Mouse (Mus musculus): ENCODE data around the gene Slc41a3. TPM values are rescaled to one million over a fixed set of nuclear protein-coding genes. Genes with fewer than 3 reads are reported as not detected.
A peak's percentile ranks its signal among the peaks of the same experiment; 100 is the strongest.

Gene Slc41a3
- 32.2 and 34.8 TPM in 2 replicates for polyA plus RNA-seq (2015; fragmentation: Nextera tagmentation; extraction: Ambion mirVana)

GRCm38 (mm10) chr6:90604533-90605297, at the start of gene Slc41a3:
TSS of gene Slc41a3 (plus strand) at chr6:90604725.
- WGBS (ENCODE audit: insufficient replicate concordance): 2% methylated on average over 49 of the region's 49 CpGs
- Histone ChIP-seq H3K27ac (peak within 1 kb of the TSS; percentile 78), H3K4me1 (replicated peaks) (peaks cover 83% of the 10 kb centered on the region), H3K9me3 (replicated peaks) (no peaks in the 10 kb centered on the region), H3K27me3 (no peaks in the 10 kb centered on the region), H3K9ac (peak within 1 kb of the TSS; percentile 74), H3K36me3 (no peaks in the 10 kb centered on the region), H3K4me3 (replicated peaks) (peak within 1 kb of the TSS; percentile 68), H3K4me2 (peak within 1 kb of the TSS; percentile 75)
- ATAC-seq (ENCODE audit: low read depth): peak; percentile 86
- peak; percentile 90 for DNase-seq

- Histone ChIP-seq H3K27ac (no peak overlapping the region), H3K27me3 (no peaks in the 10 kb centered on the region), H3K9ac (no peak overlapping the region), H3K36me3 (no peaks in the 10 kb centered on the region), H3K9me3 (replicated peaks) (no peaks in the 10 kb centered on the region), H3K4me2 (no peak overlapping the region), H3K4me3 (replicated peaks) (no peak overlapping the region), H3K4me1 (replicated peaks) (no peaks in the 10 kb centered on the region; the same call in 1 of the 2 replicates)
- ATAC-seq (ENCODE audit: low read depth) (no peak), DNase-seq (no peak)
- 39% methylated on average over 2 of the region's 2 CpGs for WGBS (ENCODE audit: insufficient replicate concordance)
These were observed 47.9 kb upstream of the Slc41a3 start for GRCm38 (mm10) chr6:90556534-90557058.

GRCm38 (mm10) chr6:90557077-90557476, 47.4 kb upstream of the Slc41a3 start:
- H3K4me2 ChIP-seq: no peak overlapping the region
- H3K27ac ChIP-seq: no peak overlapping the region
- no peaks in the 10 kb centered on the region; the same call in 1 of the 2 replicates for H3K4me1 ChIP-seq (replicated peaks)
- H3K4me3 ChIP-seq (replicated peaks): no peak overlapping the region
- H3K9me3 ChIP-seq (replicated peaks): no peaks in the 10 kb centered on the region
- H3K27me3 ChIP-seq: no peaks in the 10 kb centered on the region
- DNase-seq (no peak), ATAC-seq (ENCODE audit: low read depth) (no peak)
- 79% methylated on average over 7 of the region's 7 CpGs for WGBS (ENCODE audit: insufficient replicate concordance)
- H3K36me3 ChIP-seq: no peaks in the 10 kb centered on the region
- no peak overlapping the region for H3K9ac ChIP-seq

GRCm38 (mm10) chr6:90557829-90558693, 46.5 kb upstream of the Slc41a3 start:
- ATAC-seq (ENCODE audit: low read depth) (peak; percentile 45; the same call in 1 of the 2 replicates), DNase-seq (no peak)
- WGBS (ENCODE audit: insufficient replicate concordance): 54% methylated on average over 6 of the region's 6 CpGs
- Histone ChIP-seq H3K9me3 (replicated peaks) (no peaks in the 10 kb centered on the region), H3K4me1 (replicated peaks) (no peaks in the 10 kb centered on the region; the same call in 1 of the 2 replicates), H3K27ac (no peak overlapping the region), H3K4me3 (replicated peaks) (no peak overlapping the region), H3K9ac (no peak overlapping the region), H3K36me3 (no peaks in the 10 kb centered on the region), H3K4me2 (no peak overlapping the region), H3K27me3 (no peaks in the 10 kb centered on the region)

- no peaks in the 10 kb centered on the region for H3K36me3 ChIP-seq
- no peak overlapping the region for H3K27ac ChIP-seq
- WGBS (ENCODE audit: insufficient replicate concordance): 13% methylated on average over 3 of the region's 3 CpGs
- no peak for ATAC-seq (ENCODE audit: low read depth)
- no peak overlapping the region for H3K4me2 ChIP-seq
- no peaks in the 10 kb centered on the region; the same call in 1 of the 2 replicates for H3K4me1 ChIP-seq (replicated peaks)
- no peaks in the 10 kb centered on the region for H3K27me3 ChIP-seq
- H3K4me3 ChIP-seq (replicated peaks): no peak overlapping the region
- H3K9ac ChIP-seq: no peak overlapping the region
- H3K9me3 ChIP-seq (replicated peaks): no peaks in the 10 kb centered on the region
- DNase-seq: no peak
These were observed 44.0 kb upstream of the Slc41a3 start for GRCm38 (mm10) chr6:90560390-90561058.

GRCm38 (mm10) chr6:90561234-90561781, 43.2 kb upstream of the Slc41a3 start:
- no peak for ATAC-seq (ENCODE audit: low read depth)
- DNase-seq: no peak
- H3K36me3 ChIP-seq: no peaks in the 10 kb centered on the region
- no peak overlapping the region for H3K27ac ChIP-seq
- no peak overlapping the region for H3K4me3 ChIP-seq (replicated peaks)
- WGBS (ENCODE audit: insufficient replicate concordance): 33% methylated on average over 2 of the region's 2 CpGs
- H3K4me2 ChIP-seq: no peak overlapping the region
- H3K4me1 ChIP-seq (replicated peaks): no peaks in the 10 kb centered on the region; the same call in 1 of the 2 replicates
- H3K9me3 ChIP-seq (replicated peaks): no peaks in the 10 kb centered on the region
- H3K9ac ChIP-seq: no peak overlapping the region
- H3K27me3 ChIP-seq: no peaks in the 10 kb centered on the region

- H3K27ac ChIP-seq: no peak overlapping the region
- H3K36me3 ChIP-seq: no peaks in the 10 kb centered on the region
- ATAC-seq (ENCODE audit: low read depth): no peak
These were observed 40.3 kb upstream of the Slc41a3 start for GRCm38 (mm10) chr6:90564240-90564639.

GRCm38 (mm10) chr6:90565357-90566215, 38.9 kb upstream of the Slc41a3 start:
- DNase-seq: no peak
- 60% methylated on average over 13 of the region's 13 CpGs for whole genome bisulfite sequencing (ENCODE audit: insufficient replicate concordance)

More at GRCm38 (mm10) chr6:90564240-90564639, 40.3 kb upstream of the Slc41a3 start:
- H3K9ac ChIP-seq: no peak overlapping the region
- H3K27me3 ChIP-seq: 0 out of 2 replicates have a peak, but pooled peaks cover 1% of the 10 kb centered on the region
- H3K9me3 ChIP-seq (replicated peaks): no peaks in the 10 kb centered on the region
- no peak for DNase-seq
- H3K4me3 ChIP-seq (replicated peaks): no peak overlapping the region
- H3K4me1 ChIP-seq (replicated peaks): no peaks in the 10 kb centered on the region; the same call in 1 of the 2 replicates
- 67% methylated on average over 9 of the region's 9 CpGs for WGBS (ENCODE audit: insufficient replicate concordance)
- no peak overlapping the region for H3K4me2 ChIP-seq

GRCm38 (mm10) chr6:90567486-90567885, 37.0 kb upstream of the Slc41a3 start:
- H3K4me3 ChIP-seq (replicated peaks): no peak overlapping the region
- no peaks in the 10 kb centered on the region for H3K36me3 ChIP-seq
- H3K9me3 ChIP-seq (replicated peaks): no peaks in the 10 kb centered on the region
- ATAC-seq (ENCODE audit: low read depth) (no peak), DNase-seq (no peak)
- 64% methylated on average over 3 of the region's 3 CpGs for WGBS (ENCODE audit: insufficient replicate concordance)
- H3K4me1 ChIP-seq (replicated peaks): no peaks in the 10 kb centered on the region
- no peak overlapping the region for H3K27ac ChIP-seq
- no peak overlapping the region for H3K4me2 ChIP-seq
- H3K9ac ChIP-seq: no peak overlapping the region
- 0 out of 2 replicates have a peak, but pooled peaks cover 2% of the 10 kb centered on the region for H3K27me3 ChIP-seq

More at GRCm38 (mm10) chr6:90565357-90566215, 38.9 kb upstream of the Slc41a3 start:
- Histone ChIP-seq H3K27me3 (0 out of 2 replicates have a peak, but pooled peaks cover 2% of the 10 kb centered on the region), H3K36me3 (no peaks in the 10 kb centered on the region), H3K9me3 (replicated peaks) (no peaks in the 10 kb centered on the region), H3K4me1 (replicated peaks) (no peaks in the 10 kb centered on the region; the same call in 1 of the 2 replicates), H3K4me3 (replicated peaks) (no peak overlapping the region), H3K4me2 (no peak overlapping the region), H3K27ac (no peak overlapping the region), H3K9ac (no peak overlapping the region)
- ATAC-seq (ENCODE audit: low read depth): no peak

- Histone ChIP-seq H3K4me3 (replicated peaks) (no peak overlapping the region), H3K27ac (no peak overlapping the region), H3K27me3 (0 out of 2 replicates have a peak, but pooled peaks cover 2% of the 10 kb centered on the region), H3K9ac (no peak overlapping the region), H3K4me1 (replicated peaks) (no peaks in the 10 kb centered on the region), H3K4me2 (no peak overlapping the region), H3K36me3 (no peaks in the 10 kb centered on the region), H3K9me3 (replicated peaks) (no peaks in the 10 kb centered on the region)
- DNase-seq (no peak), ATAC-seq (ENCODE audit: low read depth) (no peak)
- WGBS (ENCODE audit: insufficient replicate concordance): 52% methylated on average over 3 of the region's 3 CpGs
These were observed 36.6 kb upstream of the Slc41a3 start for GRCm38 (mm10) chr6:90567928-90568327.
